Mouse (Mus musculus): ENCODE data around the gene Smg1.

GRCm38 (mm10) chr7:118143602-118144001 is 99.9 kb downstream of the Smg1 start:
- no peak for TF ChIP-seq CTCF (IDR thresholded peaks at IDR 0.05; ENCODE audit: borderline replicate concordance, insufficient read depth, low read length)
- TF ChIP-seq POLR2A (IDR thresholded peaks at IDR 0.05; ENCODE audit: low read depth, low read length) = no peak
